Mouse (Mus musculus): Measurements from ENCODE around the gene Acp5. TPM values are rescaled to one million over a fixed set of nuclear protein-coding genes. Genes with fewer than 3 reads are reported as not detected.

The Acp5 gene
- polyA plus RNA-seq (2012; rRNA removed), result 8.2 and 10.7 TPM in 2 replicates

- TF ChIP-seq POLR2A (IDR thresholded peaks at IDR 0.05; ENCODE audit: control insufficient read depth, low read depth, low read length), result no peak
- no peak for TF ChIP-seq CTCF (IDR thresholded peaks at IDR 0.05; ENCODE audit: control insufficient read depth, insufficient read depth, insufficient replicate concordance, low read depth, low read length)
- no peak within 1 kb of the TSS for H3K4me3 ChIP-seq (ENCODE audit: control insufficient read depth, low read depth, low read length)
- H3K27me3 ChIP-seq (ENCODE audit: control insufficient read depth, insufficient read depth, low read length), result no peaks in the 10 kb centered on the region
- peaks cover 12% of the 10 kb centered on the region for H3K4me1 ChIP-seq (ENCODE audit: control insufficient read depth, insufficient read depth, low read length)
- H3K36me3 ChIP-seq (ENCODE audit: control insufficient read depth, insufficient read depth, low read length), result no peaks in the 10 kb centered on the region
- no peak within 1 kb of the TSS for H3K27ac ChIP-seq (ENCODE audit: control insufficient read depth, insufficient read depth, low read depth, low read length)
Observed at GRCm38 (mm10) chr9:22135644-22136390, at the start of gene Acp5. Gene Acp5, minus strand, starts transcription at chr9:22135711.

GRCm38 (mm10) chr9:22172318-22172717 lies 36.8 kb upstream of the Acp5 start:
- no peak overlapping the region for H3K27ac ChIP-seq (ENCODE audit: control insufficient read depth, insufficient read depth, low read depth, low read length)
- H3K4me1 ChIP-seq (ENCODE audit: control insufficient read depth, insufficient read depth, low read length), result no peaks in the 10 kb centered on the region
- TF ChIP-seq POLR2A (IDR thresholded peaks at IDR 0.05; ENCODE audit: control insufficient read depth, low read depth, low read length) (no peak), CTCF (IDR thresholded peaks at IDR 0.05; ENCODE audit: control insufficient read depth, insufficient read depth, insufficient replicate concordance, low read depth, low read length) (no peak)
- no peaks in the 10 kb centered on the region for H3K27me3 ChIP-seq (ENCODE audit: control insufficient read depth, insufficient read depth, low read length)
- H3K36me3 ChIP-seq (ENCODE audit: control insufficient read depth, insufficient read depth, low read length), result no peaks in the 10 kb centered on the region
- H3K4me3 ChIP-seq (ENCODE audit: control insufficient read depth, low read depth, low read length), result no peak overlapping the region

GRCm38 (mm10) chr9:22169327-22169726 lies 33.8 kb upstream of the Acp5 start:
- Histone ChIP-seq H3K4me1 (ENCODE audit: control insufficient read depth, insufficient read depth, low read length) (peaks cover 4% of the 10 kb centered on the region), H3K36me3 (ENCODE audit: control insufficient read depth, insufficient read depth, low read length) (no peaks in the 10 kb centered on the region), H3K27ac (ENCODE audit: control insufficient read depth, insufficient read depth, low read depth, low read length) (no peak overlapping the region), H3K4me3 (ENCODE audit: control insufficient read depth, low read depth, low read length) (no peak overlapping the region), H3K27me3 (ENCODE audit: control insufficient read depth, insufficient read depth, low read length) (no peaks in the 10 kb centered on the region)
- no peak for TF ChIP-seq CTCF (IDR thresholded peaks at IDR 0.05; ENCODE audit: control insufficient read depth, insufficient read depth, insufficient replicate concordance, low read depth, low read length)
- TF ChIP-seq POLR2A (IDR thresholded peaks at IDR 0.05; ENCODE audit: control insufficient read depth, low read depth, low read length), result no peak

GRCm38 (mm10) chr9:22167751-22168150 lies 32.2 kb upstream of the Acp5 start:
- no peak overlapping the region for H3K4me3 ChIP-seq (ENCODE audit: control insufficient read depth, low read depth, low read length)
- peaks cover 4% of the 10 kb centered on the region for H3K4me1 ChIP-seq (ENCODE audit: control insufficient read depth, insufficient read depth, low read length)
- TF ChIP-seq POLR2A (IDR thresholded peaks at IDR 0.05; ENCODE audit: control insufficient read depth, low read depth, low read length) (no peak), CTCF (IDR thresholded peaks at IDR 0.05; ENCODE audit: control insufficient read depth, insufficient read depth, insufficient replicate concordance, low read depth, low read length) (no peak)

GRCm38 (mm10) chr9:22166686-22167085 lies 31.2 kb upstream of the Acp5 start:
- Histone ChIP-seq H3K36me3 (ENCODE audit: control insufficient read depth, insufficient read depth, low read length) (no peaks in the 10 kb centered on the region), H3K27me3 (ENCODE audit: control insufficient read depth, insufficient read depth, low read length) (no peaks in the 10 kb centered on the region), H3K27ac (ENCODE audit: control insufficient read depth, insufficient read depth, low read depth, low read length) (no peak overlapping the region), H3K4me3 (ENCODE audit: control insufficient read depth, low read depth, low read length) (no peak overlapping the region), H3K4me1 (ENCODE audit: control insufficient read depth, insufficient read depth, low read length) (peaks cover 4% of the 10 kb centered on the region)
- TF ChIP-seq POLR2A (IDR thresholded peaks at IDR 0.05; ENCODE audit: control insufficient read depth, low read depth, low read length) (no peak), CTCF (IDR thresholded peaks at IDR 0.05; ENCODE audit: control insufficient read depth, insufficient read depth, insufficient replicate concordance, low read depth, low read length) (peak; percentile 68; the same call in 1 of the 2 replicates)

More at GRCm38 (mm10) chr9:22167751-22168150, 32.2 kb upstream of the Acp5 start:
- H3K27me3 ChIP-seq (ENCODE audit: control insufficient read depth, insufficient read depth, low read length), result no peaks in the 10 kb centered on the region
- H3K36me3 ChIP-seq (ENCODE audit: control insufficient read depth, insufficient read depth, low read length), result no peaks in the 10 kb centered on the region
- no peak overlapping the region for H3K27ac ChIP-seq (ENCODE audit: control insufficient read depth, insufficient read depth, low read depth, low read length)

GRCm38 (mm10) chr9:22165964-22166363 lies 30.5 kb upstream of the Acp5 start:
- H3K27ac ChIP-seq (ENCODE audit: control insufficient read depth, insufficient read depth, low read depth, low read length), result no peak overlapping the region
- TF ChIP-seq POLR2A (IDR thresholded peaks at IDR 0.05; ENCODE audit: control insufficient read depth, low read depth, low read length) (no peak), CTCF (IDR thresholded peaks at IDR 0.05; ENCODE audit: control insufficient read depth, insufficient read depth, insufficient replicate concordance, low read depth, low read length) (no peak)
- H3K4me1 ChIP-seq (ENCODE audit: control insufficient read depth, insufficient read depth, low read length), result peaks cover 4% of the 10 kb centered on the region
- no peak overlapping the region for H3K4me3 ChIP-seq (ENCODE audit: control insufficient read depth, low read depth, low read length)
- H3K36me3 ChIP-seq (ENCODE audit: control insufficient read depth, insufficient read depth, low read length), result no peaks in the 10 kb centered on the region
- H3K27me3 ChIP-seq (ENCODE audit: control insufficient read depth, insufficient read depth, low read length), result no peaks in the 10 kb centered on the region

GRCm38 (mm10) chr9:22164711-22165668 lies 29.5 kb upstream of the Acp5 start:
- Histone ChIP-seq H3K27ac (ENCODE audit: control insufficient read depth, insufficient read depth, low read depth, low read length) (no peak overlapping the region), H3K36me3 (ENCODE audit: control insufficient read depth, insufficient read depth, low read length) (no peaks in the 10 kb centered on the region), H3K4me1 (ENCODE audit: control insufficient read depth, insufficient read depth, low read length) (peaks cover 4% of the 10 kb centered on the region), H3K4me3 (ENCODE audit: control insufficient read depth, low read depth, low read length) (peak overlapping the region; percentile 85), H3K27me3 (ENCODE audit: control insufficient read depth, insufficient read depth, low read length) (no peaks in the 10 kb centered on the region)
- TF ChIP-seq CTCF (IDR thresholded peaks at IDR 0.05; ENCODE audit: control insufficient read depth, insufficient read depth, insufficient replicate concordance, low read depth, low read length), result no peak
- no peak for TF ChIP-seq POLR2A (IDR thresholded peaks at IDR 0.05; ENCODE audit: control insufficient read depth, low read depth, low read length)

Data from testis, adult 2 months (tissue).